Mouse (Mus musculus) stomach, postnatal 0 days (tissue): ENCODE data around the gene Fgfr2.

ENCODE experiments used
- CTCF ChIP-seq: IDR thresholded peaks from 2 replicates; pipeline ENCODE4 v1.5.1; 2016; ENCODE audit warnings: antibody characterized with exemption, low read depth, mild to moderate bottlenecking, moderate library complexity
- EP300 ChIP-seq: optimal IDR thresholded peaks from 2 replicates; pipeline ENCODE3; 2016; ENCODE audit warnings: antibody characterized with exemption

DNA sequence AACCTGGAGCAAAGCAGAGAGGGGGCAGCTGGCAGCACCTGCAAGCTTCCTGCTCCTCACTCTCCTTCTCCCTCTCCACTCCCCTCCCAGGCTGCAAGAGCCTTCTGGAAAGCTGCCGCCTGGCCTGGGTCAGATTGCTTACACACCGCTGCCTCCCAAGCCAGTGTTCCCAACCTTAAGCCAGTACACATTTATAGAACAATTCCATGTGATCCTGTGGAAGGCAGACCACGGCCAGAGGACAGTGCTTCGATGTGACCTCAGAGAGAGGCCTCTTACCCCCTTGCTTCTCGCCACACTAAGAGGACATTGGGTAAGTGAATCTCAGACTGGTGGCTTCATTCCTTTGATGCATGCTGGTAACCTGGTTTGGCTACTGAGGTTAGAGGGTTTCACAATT, 2570.4 kb downstream of the Fgfr2 start:
- no peak for TF ChIP-seq CTCF
- no peak for TF ChIP-seq EP300
